Mouse (Mus musculus) granulocyte monocyte progenitor cell, adult 5-6 weeks (primary cell): ENCODE data around the gene Cand1. TPM values are rescaled to one million over a fixed set of nuclear protein-coding genes. Genes with fewer than 3 reads are reported as not detected.

Experiments
- ATAC-seq: replicated peaks from 2 replicates; pipeline ENCODE4 v1.8.0; 2016; ENCODE audit warnings: mild to moderate bottlenecking, moderate TSS enrichment, inconsistent platforms; ENCODE audit not compliant: poor library complexity, severe bottlenecking
- total RNA-seq, 2 experiments: library from RNA; stranded (forward) in 1 of 2; stranded (reverse) in 1 of 2; fragments of 200-712, 200-1000 nt in 1 of 2; fragments of >200 nt in 1 of 2; fragmentation: Nextera tagmentation in 1 of 2; gene quantifications; 2 replicates each; pipeline ENCODE4 v1.2.3; 2014 to 2017

The Cand1 gene
- 37.8 and 92.4 TPM in 2 replicates for total RNA-seq (2014; fragmentation: Nextera tagmentation)
- 44.0 and 45.5 TPM in 2 replicates for total RNA-seq (2017)

DNA sequence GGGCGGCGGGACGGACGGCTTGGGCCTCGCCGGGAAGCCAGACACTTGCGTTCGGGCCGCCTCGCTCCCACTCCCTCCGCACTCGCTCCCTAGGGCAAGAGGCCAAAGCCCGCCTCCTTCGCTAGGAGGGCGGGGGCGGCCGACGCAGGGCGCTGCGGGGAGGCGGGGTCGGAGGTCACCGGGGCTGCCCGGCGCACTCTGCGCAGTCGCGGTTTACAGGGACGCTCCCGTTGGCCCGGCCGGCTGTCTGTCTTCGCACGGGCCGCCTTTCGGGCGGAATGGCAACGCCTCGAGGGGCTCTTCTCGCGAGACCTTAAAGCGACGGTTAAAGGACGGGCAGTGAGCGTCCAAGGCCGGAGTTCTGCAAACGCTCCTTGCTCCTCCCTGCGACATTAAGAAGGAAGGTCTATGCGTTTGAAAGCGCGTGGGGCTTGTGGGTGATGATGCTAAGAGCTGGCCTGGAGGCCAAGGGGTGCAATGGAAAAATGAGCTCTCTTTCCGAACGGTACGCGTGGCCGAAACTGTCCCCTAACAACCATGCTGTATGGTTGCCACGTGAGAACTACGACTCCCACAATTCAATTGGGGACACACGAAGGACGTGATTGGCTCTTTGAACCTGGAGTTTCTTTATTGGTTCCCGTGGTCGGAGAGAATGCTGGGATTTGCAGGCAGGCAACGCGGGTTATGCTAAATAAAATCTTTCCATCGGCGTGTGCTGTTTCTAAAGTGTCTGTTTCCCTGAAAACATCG, at the start of gene Cand1:
TSS of gene Cand1 (minus strand) at position 87 of the 753 bp plus-strand sequence.
- peak; percentile 86 for ATAC-seq

DNA sequence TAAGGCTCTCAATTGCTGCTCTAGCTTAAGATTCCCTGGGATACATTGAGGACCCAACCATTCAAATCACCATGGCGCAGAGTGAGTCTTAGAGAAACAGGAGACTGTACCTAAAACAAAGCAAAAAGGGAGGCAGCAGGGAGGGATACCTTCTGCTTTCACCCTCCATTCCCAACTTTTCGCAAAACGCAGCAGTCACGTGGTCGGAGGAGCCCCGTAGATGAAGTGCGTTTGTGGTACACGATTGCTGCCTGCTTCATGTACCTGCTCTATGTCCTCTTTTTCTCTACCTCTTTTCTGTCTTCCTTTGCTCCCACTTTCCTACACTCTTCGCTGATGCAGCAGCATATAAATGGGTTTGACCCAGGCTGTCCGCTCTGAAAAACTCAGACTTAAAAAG, 39.0 kb upstream of the Cand1 start:
- no peak for ATAC-seq

DNA sequence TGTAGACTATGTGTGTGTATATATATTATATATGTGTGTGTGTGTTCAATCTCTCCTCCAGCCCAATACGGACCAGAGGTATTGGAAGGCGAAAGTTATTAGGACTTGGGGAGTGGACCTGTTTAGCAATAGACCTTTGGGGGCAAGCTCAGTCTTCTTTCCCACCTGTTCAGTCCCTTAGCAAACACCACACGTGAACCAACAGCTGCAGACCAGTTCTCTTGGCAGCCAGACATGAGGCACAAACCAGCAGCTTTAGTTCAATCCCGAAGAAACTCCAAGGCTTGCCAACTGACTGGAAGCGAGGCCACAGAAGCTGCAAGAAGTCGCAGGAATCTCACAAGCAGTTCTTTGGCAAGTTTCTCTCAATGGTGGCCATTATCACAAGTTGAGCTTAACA, 34.5 kb upstream of the Cand1 start:
- no peak for ATAC-seq

DNA sequence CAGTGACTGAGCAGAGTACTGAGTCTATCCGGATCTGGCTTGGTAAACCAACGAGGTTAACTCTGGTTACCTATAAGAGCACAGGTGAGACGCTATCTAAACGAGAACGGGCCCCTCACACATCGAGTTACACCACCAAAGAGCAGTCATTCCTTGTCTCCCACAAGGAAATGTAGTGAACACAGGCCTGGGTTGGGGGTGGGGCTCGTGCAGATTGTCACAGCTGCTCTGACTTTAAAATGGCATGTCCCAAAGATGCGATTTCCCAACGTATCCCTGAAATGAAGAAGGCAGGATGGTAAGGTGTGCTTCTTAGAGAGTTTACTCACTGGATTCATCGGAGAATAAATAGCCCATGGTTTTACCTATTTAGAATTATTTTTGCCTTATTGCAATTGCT, 32.7 kb upstream of the Cand1 start:
- no peak for ATAC-seq

DNA sequence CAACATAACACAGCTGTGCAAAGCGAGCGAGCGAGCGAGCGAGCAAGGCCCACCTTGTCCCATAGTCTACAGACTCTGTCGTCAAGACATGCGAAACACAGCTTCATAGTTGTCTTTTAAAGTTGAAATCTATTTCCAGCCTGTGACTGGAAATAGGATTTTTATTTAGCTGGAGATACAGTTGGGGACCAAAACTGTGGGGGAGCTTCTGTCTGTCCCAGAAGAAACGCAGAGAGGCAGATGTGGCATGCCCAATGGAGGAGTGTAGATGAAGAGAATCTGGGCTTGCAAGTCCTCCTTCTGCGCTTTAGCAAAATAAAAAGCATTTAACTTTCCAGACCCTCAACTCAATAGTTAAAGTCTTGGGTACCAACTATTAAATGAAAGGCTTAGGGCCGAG, 32.1 kb upstream of the Cand1 start:
- no peak for ATAC-seq

DNA sequence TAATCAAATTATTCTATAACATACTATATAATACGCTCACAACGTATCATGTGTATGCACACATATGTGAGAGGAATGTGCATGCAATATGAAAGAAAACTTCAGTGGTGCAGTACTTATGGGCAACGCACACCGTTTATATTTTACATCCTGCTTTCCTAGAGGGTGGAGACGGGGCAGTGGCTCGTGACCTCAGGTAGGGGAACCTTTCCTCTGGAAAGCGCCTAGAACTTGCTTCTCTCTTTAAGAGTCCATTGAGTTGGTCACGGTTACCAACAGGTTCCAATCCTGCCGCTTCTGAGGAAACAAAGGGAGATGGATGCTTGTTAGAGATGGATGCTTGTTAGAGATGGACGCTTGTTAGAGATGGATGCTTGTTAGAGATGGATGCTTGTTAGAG, 31.2 kb upstream of the Cand1 start:
- no peak for ATAC-seq

DNA sequence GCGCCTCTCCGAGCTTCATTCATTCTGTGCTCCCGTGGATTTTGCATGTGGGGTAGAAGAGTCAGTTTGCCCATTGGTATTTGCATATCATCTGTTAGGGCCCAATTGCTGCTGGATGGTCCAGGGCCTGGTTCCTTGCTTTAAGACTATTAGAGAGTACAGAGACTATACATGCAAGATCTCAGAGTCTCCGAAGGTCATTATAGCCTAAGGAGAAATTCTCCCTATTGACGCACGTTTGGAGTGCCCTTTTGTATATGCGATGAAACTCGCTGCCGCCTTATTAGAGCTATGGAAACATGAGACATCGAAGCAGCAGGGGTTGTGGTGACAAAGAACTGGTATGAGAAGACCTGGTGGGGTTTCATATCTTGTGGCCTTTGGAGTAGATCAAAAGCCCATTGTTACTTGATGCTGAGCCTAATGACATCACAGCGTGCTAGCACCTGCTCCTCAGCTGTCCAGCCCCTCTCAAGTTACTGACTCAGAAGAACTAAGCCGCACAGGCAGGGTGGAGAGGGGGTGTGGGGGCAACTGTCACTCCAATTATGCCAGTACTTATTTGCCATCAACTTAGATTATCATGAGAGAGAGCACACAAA, 30.6 kb upstream of the Cand1 start:
- ATAC-seq = no peak

DNA sequence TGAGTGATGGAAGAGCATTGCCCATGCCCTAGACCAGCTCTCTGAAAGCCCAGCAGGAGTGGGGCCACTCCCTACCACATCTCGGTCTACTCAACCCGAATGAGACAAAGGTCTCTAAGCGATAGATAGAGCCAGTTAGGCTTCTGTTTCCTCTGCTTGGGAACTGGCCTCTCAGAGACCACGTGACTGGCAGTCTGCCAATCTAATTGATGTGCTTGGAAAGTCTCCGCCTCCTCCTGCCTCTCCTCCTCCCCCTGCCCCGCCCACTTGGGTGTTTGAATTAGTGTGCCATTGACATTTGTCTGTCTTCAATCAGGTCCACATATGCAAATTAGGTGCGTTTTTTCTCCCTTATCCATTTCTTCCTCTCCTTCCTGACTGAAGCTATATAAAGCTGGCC, 24.9 kb upstream of the Cand1 start:
- ATAC-seq = no peak

DNA sequence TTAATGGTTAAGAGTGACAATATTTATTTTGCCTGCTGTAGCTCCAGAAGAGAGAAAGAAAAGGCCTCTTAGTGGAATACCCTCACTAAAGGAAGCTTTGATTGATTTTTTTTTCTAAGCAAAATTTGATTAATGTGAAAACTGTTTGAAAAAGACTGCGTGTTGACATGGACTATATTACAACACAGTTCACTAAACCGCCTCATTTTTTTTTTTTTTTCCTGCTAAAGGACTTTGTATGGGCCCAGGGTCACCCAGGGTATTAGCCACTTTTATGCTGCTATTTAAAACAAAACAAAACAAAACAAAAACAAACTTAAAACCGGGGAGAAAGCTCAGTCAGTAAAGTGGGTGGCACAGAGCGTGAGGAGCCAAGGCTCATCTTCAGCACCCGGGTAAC, 23.0 kb upstream of the Cand1 start:
- no peak for ATAC-seq

DNA sequence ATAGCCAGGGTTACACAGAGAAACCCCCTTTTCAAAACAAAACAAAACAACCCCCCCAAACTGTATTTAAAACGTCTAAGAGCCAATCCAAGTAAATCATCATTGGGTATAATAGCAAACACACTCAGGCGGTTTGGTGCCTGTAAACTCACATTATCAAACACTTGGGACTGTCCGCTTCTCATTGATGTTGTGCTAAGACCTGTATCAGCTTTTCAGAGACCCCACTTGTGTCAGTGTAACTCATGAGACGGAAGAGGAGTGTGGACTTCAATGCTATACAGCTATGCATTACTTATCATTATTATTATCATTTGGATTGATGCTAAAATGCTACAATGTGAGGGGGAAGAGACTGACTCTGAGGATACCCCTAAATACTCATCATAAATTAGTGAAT, 18.0 kb upstream of the Cand1 start:
- ATAC-seq = no peak

DNA sequence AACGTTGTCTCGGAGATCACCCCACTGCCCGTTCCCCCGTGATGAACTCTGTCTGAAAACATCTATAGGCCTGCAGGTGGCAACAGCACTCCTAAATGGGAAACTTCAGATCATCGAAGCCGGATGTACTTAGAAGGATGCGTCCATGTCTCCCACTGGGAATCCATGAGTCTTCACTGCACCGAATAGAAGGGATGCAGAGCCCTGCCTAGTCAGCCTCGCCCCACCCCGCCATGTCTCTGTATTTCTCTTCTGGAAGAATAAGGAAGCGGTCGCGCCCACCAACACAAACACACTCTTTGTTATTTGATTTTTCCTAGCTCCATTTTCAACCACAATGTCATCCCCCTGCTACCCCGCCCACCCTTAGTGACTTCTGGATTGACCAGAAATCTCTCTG, 4.3 kb upstream of the Cand1 start:
- no peak for ATAC-seq

DNA sequence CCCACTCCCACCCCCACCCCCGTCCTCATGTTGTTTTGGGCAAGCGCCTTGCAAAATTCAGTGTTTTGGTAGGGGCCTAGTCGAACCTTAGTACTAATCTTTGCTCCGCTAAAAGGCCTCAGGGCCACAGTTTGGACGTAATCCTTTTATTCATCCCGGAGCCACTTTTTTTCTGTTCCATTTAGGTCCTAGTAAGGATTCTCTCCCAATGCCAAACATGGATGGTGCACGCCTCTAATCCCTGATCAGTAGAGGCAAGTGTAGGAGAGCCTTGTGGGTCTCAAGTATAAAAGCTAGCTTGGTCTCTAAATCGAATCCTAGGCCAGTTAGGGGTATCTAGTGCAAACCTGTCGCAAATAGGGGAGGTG, 851 bp upstream of the Cand1 start:
- no peak for ATAC-seq

DNA sequence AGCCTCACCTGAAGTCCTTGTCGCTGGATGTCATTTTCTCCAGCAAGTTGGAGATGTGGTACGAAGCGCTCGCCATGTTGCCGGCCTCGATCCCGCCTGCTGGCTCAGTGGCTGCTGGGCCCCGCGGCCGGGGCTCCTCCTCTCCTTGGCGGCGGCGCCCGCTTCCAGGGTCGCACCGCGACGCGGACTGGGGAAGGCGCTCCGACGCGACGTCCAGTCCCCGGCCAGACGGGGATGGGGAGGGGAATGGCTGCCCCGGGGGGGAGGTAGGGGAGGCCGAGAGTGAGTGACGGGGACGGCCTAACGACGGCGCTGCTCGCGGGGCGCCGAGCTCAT, 254 bp downstream of the Cand1 start:
- ATAC-seq = no peak

DNA sequence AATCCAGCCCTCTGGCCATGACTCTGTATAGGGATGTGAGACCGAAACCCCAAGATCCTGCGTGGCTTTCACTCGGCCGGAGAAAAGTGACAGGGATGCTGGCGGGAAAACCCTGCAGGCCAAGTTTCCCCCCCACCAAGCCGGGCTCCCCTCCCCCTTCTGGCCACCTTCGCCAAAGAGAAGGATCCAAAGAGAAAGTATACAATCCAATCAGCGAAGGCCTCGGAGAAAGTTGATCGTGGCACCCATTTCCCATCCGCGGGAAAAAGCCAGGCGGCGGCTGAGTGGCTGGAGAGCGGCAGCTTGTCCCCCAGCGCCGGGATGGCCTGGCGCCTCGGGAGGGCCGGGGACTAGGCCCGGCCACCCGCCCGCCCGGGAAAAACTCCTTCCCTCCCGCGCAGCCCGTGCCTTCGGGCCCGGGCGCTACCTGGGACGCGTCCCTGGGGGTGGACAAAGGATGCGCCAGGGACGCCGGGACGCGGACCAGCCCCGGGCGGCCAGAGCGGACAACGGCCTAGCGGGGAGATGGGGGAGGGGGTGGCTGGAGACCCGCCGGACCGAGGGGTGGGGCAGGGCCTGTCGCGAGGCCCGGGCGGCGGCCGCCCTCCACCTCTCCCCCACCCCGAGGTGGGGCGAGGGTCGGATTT, 747 bp downstream of the Cand1 start:
- peak; percentile 25 for ATAC-seq

DNA sequence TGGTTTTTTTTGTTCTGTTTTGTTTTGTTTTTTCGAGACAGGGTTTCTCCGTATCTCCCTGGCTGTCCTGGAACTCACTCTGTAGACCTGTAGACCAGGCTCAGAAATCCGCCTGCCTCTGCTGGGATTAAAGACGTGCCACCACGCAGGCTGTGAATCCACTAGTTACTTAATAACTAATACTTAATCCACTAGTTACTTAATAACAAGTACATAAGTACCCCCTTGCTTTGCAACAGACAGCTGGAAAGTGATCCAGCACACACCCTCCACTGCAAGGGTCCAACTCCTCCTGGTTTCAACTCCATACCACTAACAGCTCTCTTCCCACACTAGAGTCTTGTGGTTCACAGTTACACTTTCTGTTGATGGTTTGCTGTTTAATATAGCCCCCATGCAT, 8.3 kb downstream of the Cand1 start:
- no peak for ATAC-seq

DNA sequence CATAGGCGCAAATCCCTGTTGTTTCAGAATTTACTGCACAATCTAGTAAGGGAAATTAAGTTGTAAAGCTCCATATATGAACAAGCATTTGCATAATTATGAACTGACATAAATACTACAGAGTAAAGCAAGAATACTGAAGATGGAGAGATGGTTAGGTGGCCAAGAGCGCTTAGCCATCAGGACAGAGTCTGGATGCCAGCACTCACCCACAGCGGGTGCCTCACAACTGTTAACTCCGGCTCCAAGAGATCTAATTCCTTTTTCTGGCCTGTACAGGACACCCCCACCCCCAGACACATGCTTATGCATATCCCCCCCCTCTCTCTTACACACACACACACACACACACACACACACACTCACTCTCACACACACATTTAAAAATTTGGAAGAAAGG, 9.2 kb downstream of the Cand1 start:
- no peak for ATAC-seq

DNA sequence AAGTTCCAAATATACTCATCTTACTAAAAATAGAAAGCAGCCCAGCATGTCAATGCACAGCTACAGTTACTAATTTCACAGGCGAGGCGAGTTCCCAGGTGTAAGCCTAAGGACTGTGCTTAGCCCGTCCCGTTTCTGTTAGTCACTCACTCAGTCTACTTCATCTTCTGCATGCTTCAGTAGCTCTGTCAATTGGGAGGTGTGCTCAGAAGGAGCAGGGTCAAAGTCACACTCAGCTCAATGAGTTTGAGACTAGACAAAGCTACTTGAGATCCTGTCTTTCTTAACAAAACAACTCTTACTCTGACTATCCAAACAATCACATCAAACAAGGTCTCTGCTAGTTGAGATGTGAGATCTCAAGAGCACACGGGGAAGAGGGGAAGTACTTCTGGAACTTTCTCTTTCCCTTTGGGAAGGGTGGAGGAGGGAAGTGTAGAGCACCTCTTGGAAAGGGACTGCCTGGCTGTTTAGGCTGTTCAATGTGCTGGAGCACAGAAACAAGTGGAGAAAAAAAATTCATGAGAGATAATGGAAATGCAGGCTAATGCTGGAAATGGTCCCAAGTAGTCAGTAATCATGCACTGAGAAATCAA, 9.7 kb downstream of the Cand1 start:
- no peak for ATAC-seq

DNA sequence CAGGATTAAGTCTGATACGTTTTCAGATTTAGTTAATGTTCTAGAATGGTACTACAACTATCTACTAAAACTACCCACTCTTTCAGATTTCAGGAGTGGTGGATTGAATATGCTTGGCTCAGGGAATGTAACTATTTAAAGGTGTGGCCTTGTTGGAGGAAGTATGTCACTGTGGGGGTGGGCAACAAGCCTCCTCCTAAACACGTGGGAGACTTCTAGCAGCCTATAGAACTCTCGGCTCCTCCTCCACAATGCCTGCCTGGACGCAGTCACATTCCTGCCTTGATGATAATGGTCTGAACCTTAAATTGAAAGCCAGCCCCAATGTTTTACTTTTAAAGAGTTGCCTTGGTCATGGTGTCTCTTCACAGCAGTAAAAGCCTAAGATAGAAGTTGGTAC, 16.2 kb downstream of the Cand1 start:
- no peak for ATAC-seq

DNA sequence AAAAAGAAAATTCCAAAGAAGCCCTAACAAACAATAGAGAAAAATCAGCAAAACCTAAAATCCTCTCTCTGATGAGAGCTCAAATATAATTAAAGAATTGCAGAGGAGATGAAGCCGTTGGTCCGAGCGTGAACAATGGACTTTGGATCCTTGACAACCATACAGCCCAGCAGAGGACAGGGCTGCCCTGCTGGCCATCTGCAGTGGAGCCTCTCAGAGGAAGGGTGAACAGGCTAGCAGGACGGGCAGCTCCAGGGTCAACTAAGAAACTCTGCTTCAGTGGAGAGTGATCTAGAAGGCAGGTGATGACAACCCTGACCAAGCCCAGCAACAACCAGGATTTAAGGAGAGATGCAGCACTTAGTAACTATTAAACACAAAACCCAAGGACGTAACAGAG, 18.2 kb downstream of the Cand1 start:
- ATAC-seq = no peak

DNA sequence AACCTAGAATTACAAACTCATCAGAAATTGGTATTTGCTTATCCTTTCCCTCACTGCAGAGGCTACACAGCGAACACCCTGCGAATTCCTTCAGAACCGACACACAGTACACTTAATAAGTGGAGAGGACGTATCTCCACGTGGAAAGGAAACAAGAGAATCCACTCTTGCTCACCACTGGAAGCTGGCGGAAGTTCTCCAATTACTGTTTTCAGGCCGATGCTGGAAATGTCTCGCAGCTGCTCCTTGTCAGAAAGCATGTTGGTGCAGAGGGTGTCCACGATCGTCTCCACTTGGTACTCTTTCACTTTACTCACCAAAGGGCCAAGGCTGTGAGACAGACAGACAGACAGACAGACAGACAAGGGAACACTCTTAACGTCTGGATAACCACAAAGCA, 20.4 kb downstream of the Cand1 start:
- ATAC-seq = no peak

DNA sequence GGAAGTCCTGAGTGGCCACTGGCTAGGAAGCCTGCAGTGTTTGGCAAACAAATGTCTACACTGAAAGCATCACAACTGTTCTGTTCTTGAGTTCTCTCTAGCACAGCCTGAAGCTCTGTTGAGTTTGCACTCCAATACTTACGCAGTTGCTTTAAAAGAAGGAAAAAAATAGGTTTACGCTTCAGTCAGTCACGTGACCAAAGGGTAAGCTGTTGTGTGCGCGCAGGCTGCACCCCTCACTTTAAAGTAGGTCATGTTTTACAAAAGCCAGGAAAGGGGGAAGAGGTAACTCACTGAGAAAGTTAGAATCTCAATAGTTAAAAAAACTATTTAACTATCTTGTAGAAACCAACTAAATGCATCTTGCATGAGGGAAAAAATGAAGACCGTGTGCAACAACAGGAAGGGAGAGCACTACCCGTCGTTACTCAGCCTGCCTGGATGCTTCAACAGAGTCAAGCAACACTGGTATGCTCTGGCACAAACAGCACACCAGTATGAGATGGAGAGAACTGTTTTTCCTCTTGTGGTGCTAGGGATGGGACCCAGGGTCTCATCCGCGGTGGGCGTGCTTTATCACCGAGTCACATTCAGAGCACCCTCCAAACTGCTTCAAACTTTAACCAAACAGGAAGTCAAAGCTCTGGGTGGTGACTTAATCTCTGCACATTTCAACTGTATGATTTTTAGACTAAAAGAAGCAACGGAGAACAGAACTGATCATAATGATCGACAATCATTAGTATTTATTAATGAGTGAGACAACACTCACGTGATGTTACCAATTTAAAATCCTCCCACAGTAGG, 21.4 kb downstream of the Cand1 start:
- ATAC-seq = no peak
